Mouse (Mus musculus) c-Kit-positive CD71-positive TER-119-positive erythroid progenitor cells, embryonic 14.5 days (primary cell): ENCODE measurements around the gene Brat1.

ENCODE experiments used
- DNase-seq: peaks from one replicate; pipeline ENCODE4 v3.0.0-alpha.2; 2013; ENCODE audit warnings: low spot score

The Brat1 gene

DNA sequence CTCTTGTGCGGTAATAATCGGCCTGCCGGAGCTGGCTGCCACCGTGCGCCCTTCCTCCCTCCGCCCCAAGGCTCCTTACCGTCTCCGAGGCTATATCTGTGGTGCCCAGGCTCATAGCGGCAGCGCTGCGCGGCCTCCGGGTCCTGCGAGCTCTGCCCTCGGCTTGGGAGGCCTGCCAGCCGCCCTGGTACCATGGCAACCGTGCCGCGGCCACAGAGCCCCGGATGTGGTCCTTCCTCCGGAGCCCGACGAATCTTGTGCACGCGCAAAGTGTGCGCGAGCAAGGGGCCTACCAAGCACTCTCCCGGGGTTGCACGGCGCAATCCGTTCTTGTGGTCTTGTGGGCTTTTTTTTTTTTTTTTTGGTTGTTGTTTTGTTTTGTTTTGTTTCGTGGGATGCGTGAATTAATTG, 2.7 kb upstream of the Brat1 start, which contains the start of gene Iqce:
Gene Iqce, minus strand, starts transcription at position 276 of the 411 bp plus-strand sequence.
- peak; percentile 74 for DNase-seq

DNA sequence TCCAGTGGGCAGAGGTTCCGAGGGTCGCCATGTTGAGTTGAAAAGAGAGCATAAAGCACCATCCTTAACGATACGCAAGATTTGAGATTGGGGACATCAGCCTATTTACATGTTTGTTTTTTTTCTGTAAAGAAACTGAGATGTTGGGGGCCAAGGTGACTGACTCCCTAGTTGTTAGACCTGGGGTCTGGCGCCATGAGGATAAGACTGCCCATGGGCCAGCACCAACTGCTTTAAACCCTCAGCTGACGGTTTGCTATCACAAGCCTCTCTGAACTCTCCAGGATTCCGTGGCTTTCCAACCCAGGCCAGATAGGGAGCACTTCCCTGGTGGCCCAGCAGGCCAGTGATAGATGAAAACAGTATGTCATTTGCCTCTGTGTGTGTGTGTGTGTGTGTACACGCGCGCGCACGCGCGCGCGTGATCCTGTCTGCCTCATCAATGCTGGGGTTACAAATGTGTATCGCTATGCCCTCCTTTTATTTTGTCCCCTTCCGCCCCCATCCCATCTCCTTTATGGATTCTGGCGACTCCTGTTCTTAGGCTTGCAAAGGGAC, 2.1 kb upstream of the Brat1 start:
- peak; percentile 11 for DNase-seq

DNA sequence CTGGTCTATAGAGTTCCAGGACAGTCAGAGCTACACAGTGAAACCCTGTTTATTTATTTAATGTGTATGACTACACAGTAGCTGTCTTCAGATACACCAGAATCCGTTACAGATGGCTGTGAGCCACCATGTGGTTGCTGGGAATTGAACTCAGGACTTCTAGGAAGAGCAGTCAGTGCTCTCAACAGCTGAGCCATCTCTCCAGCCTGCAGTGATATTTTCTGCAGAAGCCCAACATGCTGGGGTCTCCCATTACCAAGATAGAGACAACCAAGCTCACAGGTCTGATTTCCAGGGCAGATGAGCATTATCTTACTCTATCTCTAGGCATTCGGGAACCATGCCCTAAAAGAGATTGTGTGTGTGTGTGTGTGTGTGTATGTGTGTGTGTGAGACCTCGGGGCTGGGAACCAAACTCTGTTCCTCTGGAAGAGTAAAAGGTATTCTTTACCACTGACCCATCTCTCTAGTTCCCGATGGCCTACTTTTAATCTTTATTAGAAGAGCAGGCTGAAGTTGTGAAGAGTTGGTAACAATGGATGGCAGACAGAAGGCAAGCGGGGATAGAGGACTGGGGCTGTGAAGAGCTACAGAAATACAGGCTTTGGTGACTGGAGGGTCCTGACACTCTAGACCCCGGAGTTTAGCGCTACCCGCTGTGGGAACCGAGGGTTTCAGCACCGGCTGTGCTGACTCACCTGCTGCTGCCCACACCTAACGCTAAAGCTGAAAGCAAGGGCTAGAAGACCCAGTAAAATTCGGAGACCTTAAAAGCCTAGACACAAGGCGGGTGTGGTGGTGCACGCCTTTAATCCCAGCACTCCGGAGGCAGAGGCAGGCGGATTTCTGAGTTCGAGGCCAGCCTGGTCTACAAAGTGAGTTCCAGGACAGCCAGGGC, 1.1 kb upstream of the Brat1 start:
- peak; percentile 37 for DNase-seq

DNA sequence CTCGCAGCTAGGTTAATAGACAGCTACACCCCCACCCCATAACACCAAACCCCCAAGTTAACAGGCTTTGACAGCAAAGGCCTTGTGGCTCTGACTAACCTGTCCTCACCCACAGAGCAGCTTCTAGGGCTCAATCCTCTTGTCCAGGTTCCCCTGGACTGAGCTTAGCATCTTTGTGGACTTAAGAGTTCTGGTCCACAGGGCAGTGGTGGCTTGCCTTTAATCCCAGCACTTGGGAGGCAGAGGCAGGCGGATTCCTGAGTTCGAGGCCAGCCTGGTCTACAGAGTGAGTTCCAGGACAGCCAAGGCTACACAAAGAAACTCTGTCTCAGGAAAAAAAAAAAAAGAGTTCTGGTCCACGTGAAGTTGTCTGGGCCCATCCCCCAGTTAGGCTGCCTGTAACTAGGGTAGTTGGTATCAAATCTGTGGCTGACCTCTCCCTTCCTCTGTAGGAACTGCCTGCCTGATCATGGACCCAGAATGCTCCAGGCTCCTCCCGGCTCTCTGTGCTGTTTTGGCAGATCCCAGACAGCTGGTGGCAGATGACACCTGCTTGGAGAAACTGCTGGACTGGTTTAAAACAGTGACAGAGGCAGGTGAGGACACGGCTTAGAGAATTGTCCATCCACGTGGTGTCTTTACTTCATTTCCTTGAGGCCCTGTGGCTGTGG, 825 bp downstream of the Brat1 start:
- peak; percentile 13 for DNase-seq

DNA sequence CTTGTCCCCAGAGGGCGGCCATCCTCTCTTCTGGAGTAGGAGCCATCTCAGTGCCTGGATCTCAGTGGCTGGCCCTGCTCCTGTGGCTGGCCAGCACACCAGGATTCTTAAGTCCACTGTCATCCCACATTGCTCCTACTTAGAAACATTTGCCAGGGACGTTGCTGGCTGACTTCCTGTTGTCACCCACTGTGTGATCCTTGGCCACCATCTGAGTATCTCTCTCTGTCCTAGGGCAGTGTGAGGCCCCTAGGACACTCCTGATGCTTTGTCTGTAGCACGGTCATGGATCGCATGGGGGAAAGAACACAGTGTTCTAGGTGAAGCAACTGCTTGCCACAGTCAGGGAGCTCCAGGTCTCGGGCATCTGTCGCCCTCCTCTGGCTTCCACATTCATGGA, 5.5 kb downstream of the Brat1 start:
- no peak for DNase-seq

DNA sequence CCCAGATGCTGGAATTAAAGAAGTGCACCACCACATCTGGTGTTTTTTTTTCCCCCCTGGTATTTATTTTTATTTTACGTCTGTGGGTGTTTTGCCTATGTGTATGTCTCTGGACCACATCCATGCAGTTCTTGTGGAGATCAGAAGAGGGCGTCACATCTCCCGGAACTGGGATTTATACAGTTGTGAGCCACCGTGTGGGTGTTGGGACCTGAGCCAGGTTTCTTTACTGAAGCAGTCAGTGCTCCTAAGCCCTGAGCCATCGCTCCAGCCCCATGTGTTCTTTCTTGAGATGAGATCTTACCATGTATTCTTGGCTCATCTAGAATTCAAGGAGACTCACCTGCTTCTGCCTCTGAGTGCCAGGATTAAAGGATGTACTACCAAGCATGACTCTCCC, 6.2 kb downstream of the Brat1 start:
- DNase-seq = no peak

DNA sequence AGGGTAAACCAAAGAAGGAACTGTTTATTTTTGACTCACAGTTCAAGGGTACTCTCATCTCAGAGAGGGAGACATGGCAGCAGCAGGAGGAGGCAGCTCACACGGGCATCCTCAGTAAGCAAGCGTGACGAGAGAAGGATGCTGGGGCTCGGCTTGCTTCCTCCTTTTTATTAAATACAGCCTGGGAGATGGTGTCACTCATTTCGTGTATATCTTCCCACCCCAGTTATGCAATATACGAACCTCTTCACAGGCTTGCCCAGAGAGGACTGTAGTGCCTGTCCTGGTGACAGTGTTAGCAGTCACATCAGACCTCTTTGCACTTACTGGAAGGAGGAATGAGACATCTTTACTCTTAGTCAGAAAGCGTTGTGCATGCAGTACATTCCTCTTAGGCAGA, 16.0 kb downstream of the Brat1 start:
- DNase-seq = no peak

DNA sequence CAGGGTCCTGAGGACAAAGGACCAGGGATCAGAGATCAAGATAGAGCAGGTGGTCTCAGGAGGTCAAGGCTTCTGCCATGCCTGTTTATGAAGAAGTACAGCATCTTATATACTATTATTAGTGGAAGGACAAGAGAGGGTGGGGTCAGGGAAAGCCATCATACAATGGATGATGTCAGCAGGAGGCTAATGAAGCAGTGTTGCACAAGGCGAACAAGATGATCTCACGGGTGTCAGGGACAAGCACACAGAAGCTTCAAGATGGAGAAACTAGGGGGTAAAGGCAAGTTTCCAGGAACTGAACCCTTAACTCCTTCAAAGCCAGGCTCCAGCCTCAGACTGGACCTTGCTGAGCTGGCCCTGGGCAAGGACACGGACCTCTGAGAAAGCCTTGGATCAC, 17.3 kb downstream of the Brat1 start:
- no peak for DNase-seq

DNA sequence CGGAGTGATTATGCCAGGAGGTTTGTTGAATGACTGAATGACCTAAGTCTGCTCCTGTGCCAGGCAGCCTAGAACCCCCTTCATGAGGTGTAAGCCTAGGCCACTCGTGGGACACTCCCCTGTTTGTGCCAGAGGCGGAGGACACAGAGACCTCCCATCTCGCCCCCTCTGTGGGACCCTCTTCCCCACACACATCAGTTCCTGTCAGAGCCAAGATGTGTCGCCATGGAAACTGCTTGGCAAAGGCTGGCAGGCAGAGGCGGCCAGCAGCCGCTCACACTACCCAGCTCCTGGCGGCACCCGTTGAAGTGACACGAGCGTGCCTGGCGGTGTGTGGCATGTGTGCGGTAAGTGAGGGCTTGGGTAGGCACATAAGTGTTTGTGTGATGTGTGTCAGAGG, 19.0 kb downstream of the Brat1 start, which contains the start of gene Amz1:
Gene Amz1, plus strand, starts transcription at position 306 of the 400 bp plus-strand sequence.
- no peak for DNase-seq

DNA sequence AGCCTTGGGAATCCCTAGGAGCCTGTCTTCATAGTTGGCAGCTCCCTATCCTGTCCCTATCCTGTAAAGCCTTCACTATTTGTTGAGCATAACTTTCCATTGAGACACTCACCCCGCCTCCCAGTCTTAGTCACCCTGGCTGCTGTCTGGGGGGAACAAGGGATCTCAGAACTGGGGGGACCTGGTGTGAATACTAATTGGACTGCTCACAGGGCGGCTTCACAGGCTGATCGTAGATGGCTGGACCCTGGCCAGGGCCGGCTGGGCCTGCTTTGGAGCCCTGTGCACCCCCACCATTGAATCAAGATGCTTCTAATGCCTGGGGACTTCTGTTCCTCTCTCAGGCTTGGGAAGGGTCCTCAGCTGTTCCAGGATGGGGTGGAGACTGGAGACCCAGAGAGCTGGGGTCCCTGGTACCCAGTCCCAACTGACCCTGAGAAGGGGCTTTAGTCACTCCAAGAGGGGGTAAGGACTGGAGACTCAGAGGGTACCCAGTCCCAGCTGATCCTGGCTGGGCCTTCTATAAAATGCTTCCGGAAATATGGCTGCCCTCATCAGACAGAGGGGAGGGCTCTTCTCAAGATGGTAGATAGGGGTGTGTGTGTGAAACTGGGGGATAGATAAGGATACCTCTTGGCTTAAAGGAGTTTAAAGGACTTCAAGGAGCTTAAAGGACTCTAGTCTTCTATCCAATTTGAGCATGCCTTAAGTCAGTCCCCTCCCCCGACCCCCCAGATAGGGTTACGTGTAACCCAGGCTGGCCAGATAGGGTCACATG, 21.4 kb downstream of the Brat1 start:
- no peak for DNase-seq

DNA sequence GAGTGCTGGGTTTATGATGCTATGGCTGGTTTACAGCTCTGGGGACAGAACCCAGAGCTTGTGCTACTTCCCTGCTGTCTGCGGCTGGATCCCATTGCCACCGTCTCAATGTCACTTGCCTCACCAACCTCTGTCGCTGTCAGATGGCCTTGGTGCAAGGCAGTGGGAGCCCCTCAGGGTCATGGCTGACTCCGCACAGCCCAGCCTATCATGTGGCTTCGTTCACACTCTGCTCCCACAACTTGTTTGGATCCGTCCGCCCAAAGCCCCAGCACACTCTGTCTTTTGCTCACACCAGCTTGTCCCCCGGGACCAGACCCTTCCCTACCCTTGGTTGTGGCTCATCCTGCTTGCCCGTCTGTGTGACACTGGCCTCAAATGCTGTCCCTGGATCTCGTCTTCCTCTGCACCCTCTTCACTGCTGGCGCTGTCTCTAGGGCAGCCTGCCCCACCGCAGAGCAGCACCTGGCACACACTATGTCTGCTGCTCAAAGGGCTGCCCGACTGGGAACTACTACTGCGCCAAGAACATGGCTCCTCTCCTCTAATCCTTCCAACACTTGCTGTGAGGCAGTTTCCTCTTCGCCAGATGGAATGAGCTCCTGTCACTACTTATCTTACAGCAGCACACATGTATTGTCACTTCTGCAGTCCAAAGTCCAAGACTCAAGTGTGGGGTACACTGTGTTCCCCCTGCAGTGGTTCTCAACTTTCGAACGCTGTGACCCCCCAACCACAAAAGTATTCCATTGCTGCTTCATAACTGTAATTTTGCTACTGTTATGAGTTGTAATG, 22.3 kb downstream of the Brat1 start:
- no peak for DNase-seq

DNA sequence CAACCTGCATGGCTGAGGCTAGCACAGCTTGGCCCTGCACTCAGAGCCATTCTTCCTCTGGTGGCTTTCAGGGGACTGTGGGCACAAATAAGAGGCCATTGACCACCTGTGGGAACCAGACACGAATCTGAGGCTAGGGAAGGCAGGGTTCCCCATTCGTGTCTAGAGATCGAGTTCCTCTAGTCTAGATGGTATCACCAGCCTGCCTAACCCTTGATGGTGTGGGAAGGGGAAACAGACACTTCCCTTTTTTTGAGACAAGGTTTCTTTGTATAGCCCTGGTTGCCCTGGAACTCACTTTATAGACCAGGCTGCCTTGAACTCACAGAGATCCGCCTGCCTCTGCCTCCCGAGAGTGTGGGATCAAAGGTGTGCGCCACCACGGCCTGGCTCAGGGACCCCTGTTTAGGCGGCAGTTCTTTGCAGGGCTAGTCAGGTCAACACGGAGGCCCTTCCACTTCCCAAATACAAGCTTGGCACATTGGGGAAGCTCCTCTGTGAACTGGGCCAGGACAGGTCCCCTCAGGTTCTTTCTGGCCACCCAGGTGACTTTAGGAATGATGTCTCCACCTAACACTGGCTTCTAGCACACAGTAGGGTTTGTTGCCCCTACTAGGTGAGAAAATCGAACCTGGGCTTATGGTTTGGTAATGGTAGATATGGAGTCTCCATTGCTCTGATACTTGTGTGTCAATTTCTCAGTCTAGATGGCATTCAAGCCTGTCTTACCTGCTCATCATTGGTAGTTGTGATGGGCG, 26.4 kb downstream of the Brat1 start:
- no peak for DNase-seq

DNA sequence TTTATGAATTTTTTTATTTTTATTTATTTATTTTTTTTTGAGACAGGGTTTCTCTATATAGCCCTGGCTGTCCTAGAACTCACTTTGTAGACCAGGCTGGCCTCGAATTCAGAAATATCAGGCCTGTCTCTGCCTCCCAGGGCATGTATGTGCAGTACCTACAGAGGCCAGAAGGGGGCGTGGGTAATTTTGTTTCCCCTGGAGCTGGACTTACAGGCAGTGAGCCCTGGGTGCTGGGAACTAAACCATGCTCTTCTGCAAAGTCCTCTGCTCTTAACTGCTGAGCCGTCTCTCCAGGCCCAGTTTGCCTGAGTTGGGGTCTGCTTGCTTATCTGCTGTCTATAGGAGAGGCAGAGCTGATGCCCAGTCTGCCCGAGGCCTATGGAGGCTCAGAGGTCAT, 27.4 kb downstream of the Brat1 start:
- DNase-seq = peak; percentile 37

DNA sequence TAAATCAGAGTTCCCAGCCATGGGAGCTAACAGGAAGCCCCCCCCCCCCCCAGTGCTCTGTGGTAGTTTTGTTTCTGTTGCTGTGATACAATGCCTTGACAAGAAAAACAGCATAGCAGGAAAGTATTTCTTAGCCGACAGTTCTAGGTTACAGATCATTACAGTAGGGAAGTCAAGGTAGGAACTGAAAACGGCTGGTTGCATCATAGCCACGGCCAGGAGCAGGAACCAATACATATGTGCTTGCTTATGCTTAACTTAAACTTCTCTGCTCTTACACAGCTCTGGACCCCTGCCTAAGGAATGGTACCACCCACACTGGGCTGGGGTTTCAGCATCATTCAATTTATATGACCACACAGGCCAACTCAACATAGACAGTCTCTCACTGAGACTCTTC, 28.5 kb downstream of the Brat1 start:
- DNase-seq = no peak

DNA sequence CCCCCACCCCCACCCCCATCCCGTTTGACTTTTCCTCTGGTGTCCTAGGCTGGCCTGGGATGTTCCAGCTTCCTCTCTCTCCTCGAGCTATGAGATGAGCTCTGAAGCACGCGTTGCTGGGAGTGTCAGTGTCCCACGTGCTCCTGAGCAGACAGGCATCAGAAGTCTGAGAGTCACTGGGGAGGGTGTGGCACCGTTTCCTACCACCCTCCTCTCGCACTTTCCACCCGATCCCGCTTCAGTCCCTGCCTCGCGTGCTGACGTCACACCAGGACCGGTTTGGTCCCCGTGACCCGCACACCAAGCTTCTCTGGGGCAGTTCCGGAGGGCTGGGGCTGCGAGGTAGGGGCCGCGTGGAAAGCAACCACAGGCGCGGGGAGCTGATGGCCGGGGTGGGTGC, 30.5 kb downstream of the Brat1 start:
- DNase-seq = no peak

DNA sequence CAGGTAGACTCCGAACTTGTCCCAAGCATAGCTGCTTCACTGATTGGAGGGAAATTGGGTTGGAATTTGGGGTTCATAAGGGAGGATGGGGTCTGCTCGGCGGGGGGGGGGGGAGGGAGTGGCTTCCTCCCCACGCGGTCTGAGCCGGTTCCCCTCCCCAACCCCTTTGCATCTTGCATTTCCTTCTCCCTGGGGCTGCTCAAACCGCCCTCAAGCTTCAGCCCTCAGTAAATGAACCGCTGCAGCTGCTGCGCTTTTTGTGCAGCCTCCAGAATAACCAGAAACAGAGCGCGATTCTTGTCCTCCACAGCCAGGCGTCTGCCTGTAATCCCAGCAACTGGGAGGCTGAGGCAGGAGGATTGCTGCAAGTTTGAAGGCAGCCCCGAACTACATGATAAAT, 31.4 kb downstream of the Brat1 start:
- DNase-seq = no peak

DNA sequence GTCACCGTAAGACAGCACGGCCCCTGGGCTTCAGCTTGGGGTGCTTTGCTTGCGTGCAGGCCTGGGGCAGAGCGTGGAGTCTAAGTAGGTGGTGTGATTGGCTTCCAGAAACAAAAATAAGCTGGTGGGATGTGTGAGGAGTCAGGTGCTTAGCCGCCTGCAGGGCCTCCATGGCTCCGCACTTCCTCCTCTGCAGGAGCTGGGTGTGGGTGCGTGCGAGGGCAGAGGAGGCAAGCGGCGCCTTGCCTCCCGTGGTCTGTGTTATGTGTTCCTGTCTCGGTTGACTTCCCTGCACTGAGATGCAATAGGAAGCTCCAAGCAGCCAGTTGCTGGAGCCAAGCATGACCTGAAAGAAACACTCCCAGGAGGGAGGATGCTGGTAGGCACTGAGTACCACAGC, 35.0 kb downstream of the Brat1 start:
- no peak for DNase-seq

DNA sequence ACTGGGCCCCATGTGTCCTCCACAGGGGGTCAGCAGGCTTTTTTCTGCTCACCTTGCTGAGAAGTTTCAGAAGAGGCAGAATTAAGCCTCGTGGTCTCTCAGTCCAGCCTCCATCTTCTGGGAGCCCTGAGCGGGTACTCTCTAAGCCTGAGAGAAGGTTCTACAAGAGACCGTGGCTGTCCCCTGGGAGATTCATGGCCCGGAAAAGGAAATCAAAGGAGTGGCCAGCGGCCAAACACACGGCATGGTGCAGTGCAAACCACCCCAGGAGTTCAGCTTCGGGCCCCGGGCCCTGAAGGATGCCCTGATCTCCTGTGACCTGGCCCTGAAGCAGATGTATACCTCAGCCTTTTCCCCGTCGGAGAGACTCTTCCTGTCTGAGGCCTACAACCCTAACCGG, 36.2 kb downstream of the Brat1 start:
- no peak for DNase-seq

DNA sequence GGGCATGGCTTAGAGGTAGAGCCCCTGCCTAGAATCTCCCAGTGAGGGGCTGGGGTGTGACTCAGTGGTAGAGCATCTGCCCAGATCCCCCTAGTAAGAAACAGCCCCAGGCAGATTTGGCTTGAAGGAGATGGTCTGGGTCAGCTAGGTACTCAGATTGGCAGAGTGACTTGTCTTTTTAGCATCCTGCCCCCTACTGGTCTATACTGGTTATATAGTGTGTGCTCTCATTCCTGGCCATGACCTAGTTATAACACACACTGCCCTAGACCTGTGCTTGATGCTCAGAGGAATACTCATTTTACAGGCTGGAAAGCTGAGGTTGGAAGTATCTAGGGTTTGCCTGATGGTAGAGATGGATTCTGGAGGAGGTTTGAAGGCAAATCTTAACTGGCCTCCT, 37.1 kb downstream of the Brat1 start:
- peak; percentile 26 for DNase-seq

DNA sequence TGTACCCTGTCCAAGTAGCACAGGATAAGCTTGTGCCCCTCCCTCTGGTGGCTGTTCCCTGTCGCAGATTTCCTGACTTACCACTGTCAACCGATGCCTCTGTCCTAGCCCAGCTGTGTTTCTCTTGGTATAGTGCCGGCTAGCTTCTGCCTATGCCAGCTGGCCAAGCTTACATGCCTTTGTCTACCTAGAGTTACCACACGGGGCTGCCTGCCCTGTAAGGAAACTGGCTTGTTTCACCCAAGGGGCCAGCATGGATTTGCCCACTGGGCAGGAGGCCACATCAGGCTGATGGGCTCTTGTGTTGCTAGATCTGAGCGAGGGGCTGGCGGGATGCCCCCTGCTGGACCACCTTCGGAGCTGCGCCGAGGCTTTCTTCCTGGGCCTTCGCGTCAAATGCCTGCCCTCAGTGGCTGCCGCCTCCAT, 38.9 kb downstream of the Brat1 start:
- no peak for DNase-seq

DNA sequence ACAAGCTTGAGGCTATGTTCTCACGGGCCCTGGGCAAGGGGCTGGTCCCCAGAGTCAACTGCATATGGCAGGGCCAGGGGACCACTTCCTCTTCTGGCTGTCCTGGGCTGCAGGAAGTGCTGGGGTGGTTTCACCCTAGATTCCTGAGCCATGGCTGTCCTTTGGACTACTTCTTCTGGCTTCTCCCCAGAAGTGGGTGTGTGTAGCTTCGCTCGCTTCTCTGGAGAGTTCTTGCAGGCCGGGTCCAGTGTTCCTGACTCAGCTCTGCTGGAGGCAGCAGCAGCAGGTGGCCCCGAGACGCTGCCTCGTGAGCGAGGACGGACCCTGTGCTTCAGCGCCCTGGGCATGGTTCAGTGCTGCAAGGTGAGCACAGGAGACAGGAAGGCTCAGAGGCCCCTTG, 43.6 kb downstream of the Brat1 start:
- DNase-seq = no peak
